Mouse (Mus musculus) testis, adult 2 months (tissue): ENCODE results near the gene Mbtps1.

Experiments
- CTCF ChIP-seq: fragments of 200-500 bp; IDR thresholded peaks from 2 replicates; pipeline ENCODE4 v1.5.1; 2012; ENCODE audit warnings: low read depth, mild to moderate bottlenecking, inconsistent platforms, low read length, moderate library complexity; ENCODE audit not compliant: control insufficient read depth, insufficient read depth, insufficient replicate concordance
- POLR2A ChIP-seq: fragments of 200-500 bp; IDR thresholded peaks from 2 replicates; pipeline ENCODE4 v1.6.1; 2012; ENCODE audit warnings: low read depth, mild to moderate bottlenecking, inconsistent platforms, low read length, moderate library complexity; ENCODE audit not compliant: control insufficient read depth

GRCm38 (mm10) chr8:119590348-119590747, 31.8 kb upstream of the Mbtps1 start:
- TF ChIP-seq CTCF (no peak), POLR2A (no peak)
